Mouse (Mus musculus): Measurements from ENCODE around the gene Cdk14. TPM values are rescaled to one million over a fixed set of nuclear protein-coding genes. Genes with fewer than 3 reads are reported as not detected.

Gene Cdk14
- polyA plus RNA-seq, 1 experiment from 2014 or later: 15.5 TPM

DNA sequence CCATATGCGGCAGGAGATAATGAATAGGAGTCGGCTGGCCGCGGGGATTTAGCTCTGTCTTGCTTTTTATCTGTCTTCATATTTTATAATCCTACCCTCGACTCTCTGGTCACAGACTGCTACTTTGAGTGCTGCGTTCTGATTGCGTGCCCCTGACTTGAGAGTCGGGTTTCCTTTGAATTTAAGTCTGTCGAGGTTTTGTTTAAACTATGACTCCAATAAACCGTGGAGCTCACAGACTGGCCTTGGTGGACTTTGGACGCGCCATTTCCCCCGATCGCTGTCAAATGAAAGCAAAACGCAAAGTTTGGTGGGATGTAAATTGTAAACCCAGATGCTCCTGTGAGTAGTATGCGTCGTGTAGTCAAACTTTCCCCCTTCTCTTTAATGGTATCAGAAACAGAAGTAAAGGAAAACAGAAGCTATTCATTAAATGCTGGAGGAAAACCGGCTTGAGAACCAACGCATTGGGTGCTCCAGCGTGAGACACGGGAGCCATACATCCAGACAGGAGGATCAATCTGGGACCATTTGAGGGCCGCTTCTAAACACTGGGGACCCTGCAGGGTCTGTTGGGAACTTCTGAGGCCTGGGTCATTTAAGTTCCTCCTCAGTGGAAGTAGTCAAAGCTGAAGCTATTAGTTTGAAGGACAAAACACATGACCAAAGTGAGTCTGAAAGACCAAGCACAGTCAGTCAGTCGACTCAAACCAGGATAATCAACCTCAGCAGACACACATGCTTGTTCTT, 661.6 kb downstream of the Cdk14 start:
- Histone ChIP-seq H3K79me2 (ENCODE audit: inconsistent target) (no peaks in the 10 kb centered on the region), H3K27ac (no peak overlapping the region), H3K4me3 (ENCODE audit: inconsistent target) (peak overlapping the region; percentile 40), H3K36me3 (ENCODE audit: inconsistent target) (no peaks in the 10 kb centered on the region)
- WGBS (ENCODE audit: missing documents): 3% methylated on average over 23 of the region's 23 CpGs

DNA sequence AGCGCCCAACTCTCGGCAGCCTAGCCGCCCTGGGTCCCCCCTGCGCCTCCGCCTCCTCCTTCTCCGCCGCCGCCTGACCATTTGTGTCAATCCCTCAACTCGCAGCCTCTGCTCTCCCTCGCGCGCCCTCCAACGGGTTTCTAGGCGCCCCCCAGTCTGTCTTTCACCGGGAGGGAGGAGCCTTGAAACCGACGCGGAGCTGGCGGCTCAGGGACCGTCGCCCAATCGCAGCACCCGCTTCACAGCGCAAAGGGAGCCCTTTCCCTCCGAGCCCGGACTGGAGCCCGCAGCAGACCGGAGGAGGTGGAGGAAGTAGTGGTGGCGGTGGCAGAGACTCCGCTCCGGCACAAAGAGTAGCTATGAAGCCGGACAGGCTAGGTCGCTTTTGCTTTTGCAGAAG, 662.2 kb downstream of the Cdk14 start, which contains the start of gene Fzd1:
Fzd1 (minus strand) TSS at position 134 of the 400 bp plus-strand sequence.
- no peaks in the 10 kb centered on the region for H3K36me3 ChIP-seq (ENCODE audit: inconsistent target)
- no peaks in the 10 kb centered on the region for H3K79me2 ChIP-seq (ENCODE audit: inconsistent target)
- 1% methylated on average over 33 of the region's 33 CpGs for WGBS (ENCODE audit: missing documents)
- H3K27ac ChIP-seq: no peak within 1 kb of the TSS
- peak within 1 kb of the TSS; percentile 40 for H3K4me3 ChIP-seq (ENCODE audit: inconsistent target)

DNA sequence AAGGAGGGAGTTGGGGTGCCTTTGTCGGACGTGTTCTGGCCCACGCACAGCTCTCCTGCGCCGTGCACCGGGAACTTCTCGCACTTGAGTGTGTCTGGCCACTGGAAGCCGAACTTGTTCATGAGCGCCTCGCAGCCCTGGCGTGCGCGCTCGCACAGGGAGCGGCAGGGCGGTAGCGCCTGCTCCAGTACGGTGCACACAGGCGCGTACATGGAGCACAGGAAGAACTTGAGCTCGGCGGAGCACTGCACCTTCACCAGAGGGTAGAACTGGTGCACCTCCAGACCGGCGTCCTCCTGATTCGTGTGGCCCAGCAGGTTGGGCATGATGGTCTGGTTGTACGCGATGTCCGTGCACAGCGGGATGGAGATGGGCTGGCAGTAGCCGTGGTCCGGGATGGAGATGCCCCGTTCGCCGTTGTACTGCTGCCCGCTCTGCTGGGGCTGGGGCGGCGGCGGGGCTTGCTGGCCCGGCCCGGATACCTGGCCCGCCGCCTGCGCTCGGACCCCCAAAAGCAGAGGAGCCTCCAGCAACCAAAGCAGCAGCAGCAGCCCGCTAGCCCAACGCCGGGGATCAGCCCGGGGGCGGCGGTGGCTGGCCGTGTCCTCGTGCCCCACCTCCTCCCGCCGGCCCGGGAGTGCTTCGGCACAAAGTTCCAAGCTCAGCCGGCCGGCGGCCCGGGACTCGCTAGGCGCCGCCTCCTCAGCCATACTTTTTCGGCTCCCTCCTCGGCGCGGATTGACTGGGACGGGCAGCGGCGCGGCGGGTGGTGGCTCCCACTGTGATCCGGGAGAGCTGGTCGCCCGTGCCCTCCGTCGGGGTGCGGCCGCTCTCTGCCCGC, 663.0 kb downstream of the Cdk14 start:
- Histone ChIP-seq H3K4me3 (ENCODE audit: inconsistent target) (no peak overlapping the region), H3K79me2 (ENCODE audit: inconsistent target) (no peaks in the 10 kb centered on the region), H3K36me3 (ENCODE audit: inconsistent target) (no peaks in the 10 kb centered on the region), H3K27ac (no peak overlapping the region)
- WGBS (ENCODE audit: missing documents): under 1% methylated on average over 80 of the region's 80 CpGs

DNA sequence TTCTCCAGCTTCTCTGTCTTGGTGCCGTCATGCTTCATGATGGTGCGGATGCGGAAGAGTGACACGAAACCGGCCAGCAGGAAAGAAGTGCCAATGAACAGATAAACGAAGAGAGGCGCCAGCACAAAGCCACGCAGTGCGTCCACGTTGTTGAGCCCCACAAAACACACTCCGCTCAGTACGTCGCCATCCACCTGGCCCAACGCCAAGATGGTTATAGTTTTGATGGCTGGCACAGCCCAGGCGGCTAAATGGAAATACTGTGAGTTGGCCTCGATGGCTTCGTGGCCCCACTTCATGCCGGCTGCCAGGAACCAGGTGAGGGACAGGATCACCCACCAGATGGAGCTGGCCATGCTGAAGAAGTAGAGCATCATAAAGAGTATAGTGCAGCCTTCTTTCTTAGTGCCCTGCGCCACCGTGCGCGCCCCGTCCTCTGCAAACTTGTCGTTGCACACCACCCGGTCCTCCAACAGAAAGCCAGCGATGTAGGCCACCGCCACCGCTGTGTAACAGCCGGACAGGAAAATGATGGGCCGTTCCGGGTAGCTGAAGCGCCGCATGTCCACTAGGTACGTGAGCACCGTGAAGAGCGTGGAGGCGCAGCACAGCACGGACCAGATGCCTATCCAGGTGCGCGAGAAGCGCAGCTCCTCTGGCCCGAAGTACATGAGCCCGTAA, 664.0 kb downstream of the Cdk14 start:
- Histone ChIP-seq H3K79me2 (ENCODE audit: inconsistent target) (no peaks in the 10 kb centered on the region), H3K36me3 (ENCODE audit: inconsistent target) (no peaks in the 10 kb centered on the region), H3K4me3 (ENCODE audit: inconsistent target) (no peak overlapping the region), H3K27ac (no peak overlapping the region)
- WGBS (ENCODE audit: missing documents): 18% methylated on average over 43 of the region's 43 CpGs

DNA sequence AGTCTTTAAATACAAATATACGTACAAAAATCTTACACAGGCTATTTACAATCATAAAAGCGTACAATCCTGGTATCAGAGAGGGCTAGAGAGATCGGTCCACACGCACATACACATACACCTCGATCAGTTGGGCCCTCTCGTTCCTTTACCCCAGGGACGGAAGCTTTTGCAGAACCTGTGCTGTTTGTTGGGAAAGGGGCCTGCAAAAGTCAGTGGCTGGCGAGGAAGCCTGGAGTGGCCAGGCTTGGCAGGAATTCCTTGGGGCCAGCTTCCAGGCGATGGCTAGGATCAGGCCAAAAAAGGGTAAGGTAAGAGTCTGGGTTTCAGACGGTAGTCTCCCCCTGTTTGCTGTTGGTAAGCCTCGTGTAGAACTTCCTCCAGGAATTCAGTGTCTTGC, 664.8 kb downstream of the Cdk14 start:
- no peak overlapping the region for H3K4me3 ChIP-seq (ENCODE audit: inconsistent target)
- H3K27ac ChIP-seq: no peak overlapping the region
- 71% methylated on average over 11 of the region's 11 CpGs for WGBS (ENCODE audit: missing documents)
- H3K79me2 ChIP-seq (ENCODE audit: inconsistent target): no peaks in the 10 kb centered on the region
- no peaks in the 10 kb centered on the region for H3K36me3 ChIP-seq (ENCODE audit: inconsistent target)

DNA sequence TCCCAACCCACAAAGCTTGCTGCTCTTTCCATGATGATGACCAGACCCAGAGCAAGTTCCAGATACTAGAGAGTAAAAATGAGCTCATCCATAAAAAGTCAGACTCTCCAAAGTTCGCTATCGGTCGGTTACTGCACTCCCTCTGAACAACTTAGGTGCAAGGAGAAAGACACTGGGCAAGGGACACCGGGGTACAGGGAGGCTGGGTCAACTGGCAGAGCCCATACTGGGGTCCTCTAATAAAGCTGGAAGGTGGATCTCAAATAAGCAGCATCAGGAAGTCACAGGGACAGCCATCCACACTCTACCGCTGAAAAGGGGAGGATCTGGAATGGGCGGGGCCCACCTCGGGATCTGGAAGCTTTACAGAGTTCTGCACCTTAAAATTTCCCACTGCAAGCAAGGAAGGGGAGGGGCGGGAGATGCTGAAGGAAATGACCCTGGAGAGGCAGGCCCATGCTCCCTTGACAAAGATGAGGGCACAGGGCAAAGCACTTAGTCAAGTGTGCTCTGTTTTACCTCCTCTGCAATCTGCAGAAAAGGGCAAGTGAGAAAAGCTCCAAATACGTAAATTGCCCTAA, 665.3 kb downstream of the Cdk14 start:
- WGBS (ENCODE audit: missing documents): 65% methylated on average over 9 of the region's 9 CpGs
- H3K4me3 ChIP-seq (ENCODE audit: inconsistent target): no peak overlapping the region
- no peaks in the 10 kb centered on the region for H3K79me2 ChIP-seq (ENCODE audit: inconsistent target)
- H3K36me3 ChIP-seq (ENCODE audit: inconsistent target): no peaks in the 10 kb centered on the region
- H3K27ac ChIP-seq: no peak overlapping the region

Other genes with a start within 250 kb of the Cdk14 start
- gene 1700015F17Rik, start 58.8 kb upstream of the Cdk14 start, polyA plus RNA-seq (2018): not detected in 3 replicates
- gene Cldn12, start 94.6 kb upstream of the Cdk14 start, polyA plus RNA-seq (2018): 0.95 to 2.1 TPM (median 1.6 TPM) in 3 replicates
- 6.3 to 10.5 TPM (median 7.3 TPM) in 3 replicates for gene Gtpbp10, start 139.2 kb upstream of the Cdk14 start, polyA plus RNA-seq (2018)
- not detected in 3 replicates for gene Gm8773, start 153.5 kb upstream of the Cdk14 start, polyA plus RNA-seq (2018)
- not detected in 3 replicates for gene Cfap69, start 243.9 kb upstream of the Cdk14 start, polyA plus RNA-seq (2018)